Mouse (Mus musculus) neural tube, embryonic 11.5 days (tissue): ENCODE measurements at regions not wholly inside any gene's neighbourhood (a gene's known extent, or its start where the extent isn't known, plus 50 kb on each side); places are given as distances from the start of the nearest gene placed in this dataset.

Experiments
- ATAC-seq: fragments of 200-750 bp; cut with Nextera tagmentation; 2 replicates; pipeline ENCODE4 v1.8.0; 2017; ENCODE audit warnings: moderate number of reproducible peaks, mild to moderate bottlenecking, moderate TSS enrichment, moderate library complexity; ENCODE audit not compliant: insufficient read depth, low FRiP score, low TSS enrichment
- DNase-seq: peaks from one replicate; pipeline ENCODE4 v3.0.0-alpha.2; 2015; ENCODE audit warnings: low spot score
- H3K27ac ChIP-seq: fragments of 300-500 bp; sonication (generic); 2 replicates; pipeline ENCODE4 v1.5.1; 2014; ENCODE audit warnings: low read depth, mild to moderate bottlenecking, low read length
- H3K27me3 ChIP-seq: fragments of 300-500 bp; sonication (generic); 2 replicates; pipeline ENCODE4 v1.6.1; 2014; ENCODE audit warnings: mild to moderate bottlenecking, low read length, mixed read lengths; ENCODE audit not compliant: control insufficient read depth, insufficient read depth
- H3K36me3 ChIP-seq: fragments of 300-500 bp; sonication (generic); 2 replicates; pipeline ENCODE4 v1.6.1; 2014; ENCODE audit warnings: mild to moderate bottlenecking, low read length, moderate library complexity, mixed read lengths; ENCODE audit not compliant: control insufficient read depth, insufficient read depth
- H3K4me1 ChIP-seq: fragments of 300-500 bp; sonication (generic); 2 replicates; pipeline ENCODE4 v1.6.1; 2014; ENCODE audit warnings: low read length, mixed read lengths; ENCODE audit not compliant: control insufficient read depth, insufficient read depth
- H3K4me2 ChIP-seq: fragments of 300-500 bp; sonication (generic); 2 replicates; pipeline ENCODE4 v1.6.1; 2014; ENCODE audit warnings: low read depth, mild to moderate bottlenecking, moderate library complexity
- H3K4me3 ChIP-seq: fragments of 300-500 bp; sonication (generic); 2 replicates; pipeline ENCODE4 v1.5.1; 2014; ENCODE audit warnings: low read depth, low read length
- H3K9ac ChIP-seq: fragments of 300-500 bp; sonication (generic); 2 replicates; pipeline ENCODE4 v1.6.1; 2014; ENCODE audit warnings: mild to moderate bottlenecking, low read length
- H3K9me3 ChIP-seq: fragments of 300-500 bp; sonication (generic); 2 replicates; pipeline ENCODE4 v1.6.1; 2016; ENCODE audit warnings: low read length; ENCODE audit not compliant: control insufficient read depth
- WGBS: fragments of 180-500 bp; shearing (Covaris S2); extraction: QIAGEN DNeasy Blood & Tissue Kit; methylation state at CpG from one replicate; pipeline ENCODE4 v1.1.7; 2014; 5-methylcytosine and 5-hydroxymethylcytosine counted together

GRCm38 (mm10) chr1:118741286-118741685 is 113.5 kb downstream of the Tfcp2l1 start:
- no peak overlapping the region for H3K4me3 ChIP-seq
- H3K4me2 ChIP-seq = no peak overlapping the region
- DNase-seq (no peak), ATAC-seq (no peak)
- 93% methylated on average over 5 of the region's 5 CpGs for WGBS
- H3K36me3 ChIP-seq = no peaks in the 10 kb centered on the region
- no peak overlapping the region for H3K27ac ChIP-seq
- 0 out of 2 replicates have a peak, but pooled peaks cover 3% of the 10 kb centered on the region for H3K9me3 ChIP-seq
- H3K9ac ChIP-seq = no peak overlapping the region
- no peaks in the 10 kb centered on the region for H3K4me1 ChIP-seq
- no peaks in the 10 kb centered on the region for H3K27me3 ChIP-seq

- no peak for DNase-seq
Observed at GRCm38 (mm10) chr1:118748196-118748595, 120.5 kb downstream of the Tfcp2l1 start.

GRCm38 (mm10) chr1:118752869-118753268 is 125.1 kb downstream of the Tfcp2l1 start:
- H3K27ac ChIP-seq = no peak overlapping the region
- H3K4me3 ChIP-seq = no peak overlapping the region
- H3K9ac ChIP-seq = no peak overlapping the region
- no peaks in the 10 kb centered on the region for H3K36me3 ChIP-seq
- no peak overlapping the region for H3K4me2 ChIP-seq
- ATAC-seq = no peak
- no peaks in the 10 kb centered on the region for H3K27me3 ChIP-seq
- no peaks in the 10 kb centered on the region for H3K9me3 ChIP-seq
- WGBS = 84% methylated on average over 3 of the region's 3 CpGs
- no peak for DNase-seq
- H3K4me1 ChIP-seq = no peaks in the 10 kb centered on the region

More at GRCm38 (mm10) chr1:118748196-118748595, 120.5 kb downstream of the Tfcp2l1 start:
- Histone ChIP-seq H3K9ac (no peak overlapping the region), H3K4me3 (no peak overlapping the region), H3K36me3 (no peaks in the 10 kb centered on the region), H3K4me1 (no peaks in the 10 kb centered on the region), H3K9me3 (no peaks in the 10 kb centered on the region), H3K27me3 (no peaks in the 10 kb centered on the region), H3K27ac (no peak overlapping the region), H3K4me2 (no peak overlapping the region)
- ATAC-seq = no peak
- 71% methylated on average over 5 of the region's 5 CpGs for whole genome bisulfite sequencing

GRCm38 (mm10) chr1:118756171-118756865 is 128.6 kb downstream of the Tfcp2l1 start:
- Histone ChIP-seq H3K4me3 (no peak overlapping the region), H3K9me3 (no peaks in the 10 kb centered on the region), H3K4me2 (no peak overlapping the region), H3K4me1 (no peaks in the 10 kb centered on the region), H3K27me3 (no peaks in the 10 kb centered on the region), H3K9ac (no peak overlapping the region), H3K36me3 (no peaks in the 10 kb centered on the region), H3K27ac (no peak overlapping the region)
- no peak for ATAC-seq
- no peak for DNase-seq
- WGBS = 57% methylated on average over 9 of the region's 9 CpGs

GRCm38 (mm10) chr1:118757340-118758030 is 129.7 kb downstream of the Tfcp2l1 start:
- H3K9ac ChIP-seq = no peak overlapping the region
- no peak for DNase-seq
- WGBS = 85% methylated on average over 3 of the region's 4 CpGs
- no peak overlapping the region for H3K27ac ChIP-seq
- no peak for ATAC-seq
- H3K36me3 ChIP-seq = no peaks in the 10 kb centered on the region
- no peak overlapping the region for H3K4me3 ChIP-seq
- H3K4me2 ChIP-seq = no peak overlapping the region
- H3K27me3 ChIP-seq = no peaks in the 10 kb centered on the region
- H3K4me1 ChIP-seq = no peaks in the 10 kb centered on the region
- H3K9me3 ChIP-seq = no peaks in the 10 kb centered on the region

- Histone ChIP-seq H3K9me3 (no peaks in the 10 kb centered on the region), H3K4me2 (no peak overlapping the region), H3K36me3 (no peaks in the 10 kb centered on the region), H3K27ac (no peak overlapping the region), H3K4me3 (no peak overlapping the region), H3K4me1 (no peaks in the 10 kb centered on the region), H3K27me3 (no peaks in the 10 kb centered on the region), H3K9ac (no peak overlapping the region)
- WGBS = 79% methylated on average over 4 of the region's 4 CpGs
- DNase-seq (no peak), ATAC-seq (no peak)
Observed at GRCm38 (mm10) chr1:118758031-118758400, 130.3 kb downstream of the Tfcp2l1 start.

GRCm38 (mm10) chr1:118759141-118759932 is 131.6 kb downstream of the Tfcp2l1 start:
- Histone ChIP-seq H3K36me3 (no peaks in the 10 kb centered on the region), H3K4me3 (no peak overlapping the region), H3K9ac (0 out of 2 replicates have a peak overlapping the region, but pooled peaks have one; percentile 5), H3K27ac (no peak overlapping the region), H3K4me2 (no peak overlapping the region), H3K9me3 (no peaks in the 10 kb centered on the region), H3K27me3 (no peaks in the 10 kb centered on the region), H3K4me1 (no peaks in the 10 kb centered on the region)
- DNase-seq (peak; percentile 85), ATAC-seq (peak; percentile 54)
- WGBS = 36% methylated on average over 7 of the region's 7 CpGs

GRCm38 (mm10) chr1:118765525-118765924 is 137.8 kb downstream of the Tfcp2l1 start:
- Histone ChIP-seq H3K36me3 (no peaks in the 10 kb centered on the region), H3K4me3 (no peak overlapping the region), H3K9ac (no peak overlapping the region), H3K27me3 (no peaks in the 10 kb centered on the region), H3K4me1 (no peaks in the 10 kb centered on the region), H3K4me2 (no peak overlapping the region), H3K27ac (no peak overlapping the region), H3K9me3 (no peaks in the 10 kb centered on the region)
- DNase-seq = no peak
- ATAC-seq = no peak
- 80% methylated on average over 9 of the region's 9 CpGs for WGBS
